Mouse (Mus musculus) forebrain, embryonic 14.5 days (tissue): ENCODE measurements at regions not wholly inside any gene's neighbourhood (a gene's known extent, or its start where the extent isn't known, plus 50 kb on each side); places are given as distances from the start of the nearest gene placed in this dataset.
A peak's percentile ranks its signal among the peaks of the same experiment; 100 is the strongest.

Experiments used
- ATAC-seq: fragments of 200-750 bp; cut with Nextera tagmentation; 2 replicates; pipeline ENCODE4 v1.8.0; 2017; ENCODE audit warnings: mild to moderate bottlenecking, moderate library complexity
- DNase-seq: peaks from one replicate; pipeline ENCODE4 v3.0.0-alpha.2; 2015; ENCODE audit warnings: low spot score
- H3K27ac ChIP-seq: fragments of 300-500 bp; sonication (generic); 2 replicates; pipeline ENCODE4 v1.5.1; 2014; ENCODE audit warnings: low read depth, mild to moderate bottlenecking, control low read depth, low read length, moderate library complexity
- H3K27me3 ChIP-seq: fragments of 300-500 bp; sonication (generic); replicated peaks from 2 replicates; pipeline ENCODE4 v1.6.1; 2014; ENCODE audit warnings: low read length, control low read depth, mixed read lengths; ENCODE audit not compliant: control insufficient read depth, insufficient read depth
- H3K36me3 ChIP-seq: fragments of 300-500 bp; sonication (generic); 2 replicates; pipeline ENCODE4 v1.6.1; 2014; ENCODE audit warnings: low read length, control low read depth; ENCODE audit not compliant: control insufficient read depth, insufficient read depth
- H3K4me1 ChIP-seq: fragments of 300-500 bp; sonication (generic); 2 replicates; pipeline ENCODE4 v1.6.1; 2014; ENCODE audit warnings: antibody characterized with exemption, low read length, control low read depth; ENCODE audit not compliant: control insufficient read depth, insufficient read depth
- H3K4me2 ChIP-seq: fragments of 300-500 bp; sonication (generic); 2 replicates; pipeline ENCODE4 v1.6.1; 2014; ENCODE audit warnings: mild to moderate bottlenecking, control low read depth, low read length
- H3K4me3 ChIP-seq: fragments of 300-500 bp; sonication (generic); 2 replicates; pipeline ENCODE4 v1.5.1; 2014; ENCODE audit warnings: low read depth, low read length, control low read depth
- H3K9ac ChIP-seq: fragments of 300-500 bp; sonication (generic); 2 replicates; pipeline ENCODE4 v1.6.1; 2014; ENCODE audit warnings: mild to moderate bottlenecking, low read length, control low read depth, moderate library complexity
- H3K9me3 ChIP-seq: fragments of 300-500 bp; sonication (generic); replicated peaks from 2 replicates; pipeline ENCODE4 v1.6.1; 2016; ENCODE audit warnings: low read length, control low read depth, mixed read lengths; ENCODE audit not compliant: control insufficient read depth
- WGBS: fragments of 180-500 bp; shearing (Covaris S2); extraction: QIAGEN DNeasy Blood & Tissue Kit; methylation state at CpG from one replicate; pipeline ENCODE4 v1.1.7; 2014; 5-methylcytosine and 5-hydroxymethylcytosine counted together

GRCm38 (mm10) chr6:109370286-109370685, 541.8 kb downstream of the Edem1 start:
- WGBS: 73% methylated on average over 1 of the region's 1 CpGs
- Histone ChIP-seq H3K9ac (no peak overlapping the region), H3K36me3 (no peaks in the 10 kb centered on the region), H3K9me3 (no peaks in the 10 kb centered on the region), H3K27ac (no peak overlapping the region), H3K27me3 (no peaks in the 10 kb centered on the region), H3K4me2 (no peak overlapping the region), H3K4me3 (no peak overlapping the region), H3K4me1 (no peaks in the 10 kb centered on the region)
- no peak for DNase-seq
- ATAC-seq: no peak

GRCm38 (mm10) chr6:109371931-109372330, 543.5 kb downstream of the Edem1 start:
- H3K4me3 ChIP-seq: no peak overlapping the region
- H3K4me2 ChIP-seq: no peak overlapping the region
- H3K9ac ChIP-seq: no peak overlapping the region
- ATAC-seq (no peak), DNase-seq (no peak)
- no peaks in the 10 kb centered on the region for H3K36me3 ChIP-seq
- no peak overlapping the region for H3K27ac ChIP-seq
- H3K4me1 ChIP-seq: no peaks in the 10 kb centered on the region
- no peaks in the 10 kb centered on the region for H3K27me3 ChIP-seq
- WGBS: 58% methylated on average over 3 of the region's 3 CpGs
- H3K9me3 ChIP-seq: no peaks in the 10 kb centered on the region

- H3K4me2 ChIP-seq: no peak overlapping the region
- no peak overlapping the region for H3K9ac ChIP-seq
- H3K4me3 ChIP-seq: no peak overlapping the region
- WGBS: 23% methylated on average over 3 of the region's 3 CpGs
- no peaks in the 10 kb centered on the region for H3K36me3 ChIP-seq
- H3K27me3 ChIP-seq: no peaks in the 10 kb centered on the region
- H3K4me1 ChIP-seq: no peaks in the 10 kb centered on the region
- no peaks in the 10 kb centered on the region for H3K9me3 ChIP-seq
- DNase-seq (peak; percentile 76), ATAC-seq (peak; percentile 68; the same call in 1 of the 2 replicates)
- no peak overlapping the region for H3K27ac ChIP-seq
These were observed 558.8 kb downstream of the Edem1 start for GRCm38 (mm10) chr6:109387212-109387611.

GRCm38 (mm10) chr6:109389781-109390180, 561.3 kb downstream of the Edem1 start:
- ATAC-seq: peak; percentile 46; the same call in 1 of the 2 replicates
- WGBS: 31% methylated on average over 1 of the region's 1 CpGs

GRCm38 (mm10) chr6:109398690-109399089, 570.2 kb downstream of the Edem1 start:
- Histone ChIP-seq H3K36me3 (no peaks in the 10 kb centered on the region), H3K4me3 (no peak overlapping the region), H3K9me3 (no peaks in the 10 kb centered on the region), H3K27ac (no peak overlapping the region), H3K4me1 (no peaks in the 10 kb centered on the region), H3K27me3 (no peaks in the 10 kb centered on the region), H3K4me2 (no peak overlapping the region), H3K9ac (no peak overlapping the region)
- DNase-seq: peak; percentile 41
- no peak for ATAC-seq
- WGBS: 79% methylated on average over 3 of the region's 3 CpGs

More at GRCm38 (mm10) chr6:109389781-109390180, 561.3 kb downstream of the Edem1 start:
- no peaks in the 10 kb centered on the region for H3K36me3 ChIP-seq
- H3K27ac ChIP-seq: no peak overlapping the region
- H3K27me3 ChIP-seq: no peaks in the 10 kb centered on the region
- H3K9ac ChIP-seq: no peak overlapping the region
- DNase-seq: peak; percentile 22
- H3K4me2 ChIP-seq: no peak overlapping the region
- H3K4me3 ChIP-seq: no peak overlapping the region
- H3K4me1 ChIP-seq: no peaks in the 10 kb centered on the region
- H3K9me3 ChIP-seq: no peaks in the 10 kb centered on the region

DNA sequence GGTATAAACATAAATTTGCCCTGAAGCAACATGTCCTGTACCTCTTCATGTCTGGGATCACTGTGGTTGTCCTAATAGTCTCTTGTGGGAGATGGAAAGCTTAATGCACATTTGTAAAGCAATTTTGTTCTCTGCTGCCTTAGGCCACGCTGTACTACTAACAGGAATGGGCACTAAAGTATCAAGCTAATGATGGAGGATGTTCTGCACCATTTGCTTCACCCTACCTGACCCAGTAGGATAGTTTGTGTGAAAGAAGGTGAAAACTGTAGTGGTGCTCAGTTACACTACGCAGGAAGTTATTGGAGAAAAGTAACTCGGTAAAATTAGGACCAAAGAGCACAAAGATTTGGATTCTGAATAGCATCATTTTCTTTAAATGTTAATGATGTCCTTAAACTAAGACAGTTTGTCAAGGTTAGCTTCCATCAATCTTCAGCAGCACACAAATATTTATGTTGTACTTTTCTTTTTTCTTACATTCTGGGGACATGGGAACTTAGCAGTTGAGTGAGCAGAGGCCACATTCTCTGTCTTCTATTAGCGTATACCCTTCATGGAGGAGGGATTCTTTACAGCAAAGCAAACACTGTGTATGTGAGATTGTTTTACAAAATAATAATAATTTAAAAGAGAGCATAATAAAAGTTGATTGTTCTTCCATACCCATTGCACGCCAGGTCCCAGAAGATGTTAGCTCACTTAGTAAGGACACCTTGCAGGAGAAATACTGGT, 591.2 kb downstream of the Edem1 start:
- no peak overlapping the region for H3K4me3 ChIP-seq
- H3K36me3 ChIP-seq: no peaks in the 10 kb centered on the region
- no peak overlapping the region for H3K9ac ChIP-seq
- H3K27me3 ChIP-seq: no peaks in the 10 kb centered on the region
- no peak overlapping the region for H3K4me2 ChIP-seq
- H3K4me1 ChIP-seq: no peaks in the 10 kb centered on the region
- H3K27ac ChIP-seq: no peak overlapping the region
- DNase-seq (no peak), ATAC-seq (no peak)
- WGBS: 89% methylated on average over 5 of the region's 5 CpGs
- H3K9me3 ChIP-seq: no peaks in the 10 kb centered on the region

DNA sequence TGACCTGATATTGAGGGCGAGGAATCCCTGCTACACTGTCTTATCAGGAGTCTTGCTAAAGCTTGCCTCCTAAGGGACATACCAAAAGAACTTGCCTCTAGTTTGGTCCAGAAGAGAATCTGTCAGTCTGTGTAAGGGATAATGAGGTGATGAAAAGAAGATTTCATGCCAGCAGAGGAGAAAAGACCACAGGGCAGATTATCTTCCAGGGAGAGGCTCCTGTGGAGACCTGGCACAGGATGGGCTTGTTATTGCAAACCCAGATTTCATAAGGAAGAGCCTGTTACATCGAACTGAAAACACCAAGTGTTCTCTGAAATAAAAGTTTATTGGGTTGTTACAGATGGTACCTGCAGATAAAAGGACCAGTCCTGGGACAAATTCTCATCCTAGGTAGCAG, 605.2 kb downstream of the Edem1 start:
- H3K4me1 ChIP-seq: no peaks in the 10 kb centered on the region
- no peak overlapping the region for H3K27ac ChIP-seq
- H3K9ac ChIP-seq: no peak overlapping the region
- no peaks in the 10 kb centered on the region for H3K36me3 ChIP-seq
- no peak overlapping the region for H3K4me3 ChIP-seq
- no peaks in the 10 kb centered on the region for H3K9me3 ChIP-seq
- DNase-seq (no peak), ATAC-seq (no peak)
- no peaks in the 10 kb centered on the region for H3K27me3 ChIP-seq
- H3K4me2 ChIP-seq: no peak overlapping the region
- WGBS: 84% methylated on average over 2 of the region's 2 CpGs
